Mouse (Mus musculus) liver, embryonic 11.5 days (tissue): ENCODE results near the gene Dusp10. TPM values are rescaled to one million over a fixed set of nuclear protein-coding genes. Genes with fewer than 3 reads are reported as not detected.

Experiments
- ATAC-seq: fragments of 200-750 bp; cut with Nextera tagmentation; replicated peaks from 2 replicates; pipeline ENCODE4 v1.8.0; 2017; ENCODE audit warnings: moderate number of reproducible peaks, mild to moderate bottlenecking, moderate TSS enrichment, moderate library complexity; ENCODE audit not compliant: low FRiP score
- DNase-seq: peaks from one replicate; pipeline ENCODE4 v3.0.0-alpha.2; 2017; ENCODE audit warnings: low spot score
- H3K27ac ChIP-seq: fragments of 300-500 bp; sonication (generic); 2 replicates; pipeline ENCODE4 v1.5.1; 2014; ENCODE audit warnings: mild to moderate bottlenecking, low read depth, low read length, control low read depth
- H3K27me3 ChIP-seq: fragments of 300-500 bp; sonication (generic); replicated peaks from 2 replicates; pipeline ENCODE4 v1.6.1; 2014; ENCODE audit warnings: low read length, mixed read lengths; ENCODE audit not compliant: control insufficient read depth, insufficient read depth
- H3K36me3 ChIP-seq: fragments of 300-500 bp; sonication (generic); 2 replicates; pipeline ENCODE4 v1.6.1; 2014; ENCODE audit warnings: mild to moderate bottlenecking, low read length, moderate library complexity, mixed read lengths; ENCODE audit not compliant: control insufficient read depth, insufficient read depth
- H3K4me1 ChIP-seq: fragments of 300-500 bp; sonication (generic); replicated peaks from 2 replicates; pipeline ENCODE4 v1.6.1; 2014; ENCODE audit warnings: low read length, mixed read lengths; ENCODE audit not compliant: control insufficient read depth, insufficient read depth
- H3K4me2 ChIP-seq: fragments of 300-500 bp; sonication (generic); 2 replicates; pipeline ENCODE4 v1.6.1; 2014; ENCODE audit warnings: mild to moderate bottlenecking, control low read depth, moderate library complexity
- H3K4me3 ChIP-seq: fragments of 300-500 bp; sonication (generic); 2 replicates; pipeline ENCODE4 v1.5.1; 2014; ENCODE audit warnings: low read depth, low read length, control low read depth
- H3K9ac ChIP-seq: fragments of 300-500 bp; sonication (generic); 2 replicates; pipeline ENCODE4 v1.6.1; 2014; ENCODE audit warnings: low read depth, low read length, control low read depth
- H3K9me3 ChIP-seq: fragments of 300-500 bp; sonication (generic); 2 replicates; pipeline ENCODE4 v1.6.1; 2016; ENCODE audit warnings: low read length, inconsistent platforms, mixed read lengths; ENCODE audit not compliant: control insufficient read depth
- WGBS: fragments of 180-500 bp; shearing (Covaris S2); extraction: QIAGEN DNeasy Blood & Tissue Kit; methylation state at CpG from one replicate; pipeline ENCODE4 v1.1.7; 2014; 5-methylcytosine and 5-hydroxymethylcytosine counted together
- polyA plus RNA-seq: library from polyadenylated mRNA; unstranded; fragments of >200 nt; fragmentation: Nextera tagmentation; extraction: Ambion mirVana; gene quantifications from 2 replicates; pipeline ENCODE4 v1.2.1, GENCODE M21; 2014

Dusp10 gene
- polyA plus RNA-seq, 1 experiment from 2014 or later = 5.4 TPM

- no peak for DNase-seq
- ATAC-seq = no peak
- H3K4me1 ChIP-seq = no peaks in the 10 kb centered on the region
- no peaks in the 10 kb centered on the region for H3K9me3 ChIP-seq
- H3K27me3 ChIP-seq = no peaks in the 10 kb centered on the region
- H3K36me3 ChIP-seq = no peaks in the 10 kb centered on the region
- no peak overlapping the region for H3K27ac ChIP-seq
- no peak overlapping the region for H3K4me3 ChIP-seq
- H3K4me2 ChIP-seq = no peak overlapping the region
- H3K9ac ChIP-seq = no peak overlapping the region
- WGBS = 82% methylated on average over 7 of the region's 7 CpGs
Measured at GRCm38 (mm10) chr1:184083166-184083565, 70.1 kb downstream of the Dusp10 start.

GRCm38 (mm10) chr1:184084961-184085360, 71.9 kb downstream of the Dusp10 start:
- no peak for ATAC-seq
- WGBS = 81% methylated on average over 3 of the region's 3 CpGs
- no peaks in the 10 kb centered on the region for H3K27me3 ChIP-seq

GRCm38 (mm10) chr1:184090515-184090914, 77.4 kb downstream of the Dusp10 start:
- DNase-seq (no peak), ATAC-seq (no peak)
- H3K9ac ChIP-seq = no peak overlapping the region
- 65% methylated on average over 6 of the region's 6 CpGs for WGBS
- H3K36me3 ChIP-seq = no peaks in the 10 kb centered on the region
- no peaks in the 10 kb centered on the region for H3K27me3 ChIP-seq
- H3K27ac ChIP-seq = no peak overlapping the region
- H3K4me1 ChIP-seq = no peaks in the 10 kb centered on the region
- no peaks in the 10 kb centered on the region for H3K9me3 ChIP-seq
- no peak overlapping the region for H3K4me3 ChIP-seq
- H3K4me2 ChIP-seq = no peak overlapping the region

More at GRCm38 (mm10) chr1:184084961-184085360, 71.9 kb downstream of the Dusp10 start:
- Histone ChIP-seq H3K9me3 (no peaks in the 10 kb centered on the region), H3K4me1 (no peaks in the 10 kb centered on the region), H3K4me2 (no peak overlapping the region), H3K9ac (no peak overlapping the region), H3K4me3 (no peak overlapping the region), H3K27ac (no peak overlapping the region), H3K36me3 (no peaks in the 10 kb centered on the region)
- DNase-seq = no peak

- ATAC-seq = no peak
- no peak overlapping the region for H3K4me3 ChIP-seq
- no peak overlapping the region for H3K4me2 ChIP-seq
- no peak overlapping the region for H3K27ac ChIP-seq
- WGBS = 72% methylated on average over 3 of the region's 3 CpGs
- no peaks in the 10 kb centered on the region for H3K27me3 ChIP-seq
- H3K4me1 ChIP-seq = no peaks in the 10 kb centered on the region
- no peaks in the 10 kb centered on the region for H3K9me3 ChIP-seq
- H3K36me3 ChIP-seq = no peaks in the 10 kb centered on the region
- DNase-seq = no peak
- H3K9ac ChIP-seq = no peak overlapping the region
Measured at GRCm38 (mm10) chr1:184094914-184095313, 81.8 kb downstream of the Dusp10 start.

- no peak overlapping the region for H3K9ac ChIP-seq
- H3K4me3 ChIP-seq = no peak overlapping the region
- ATAC-seq (no peak), DNase-seq (no peak)
- H3K9me3 ChIP-seq = no peaks in the 10 kb centered on the region
- H3K36me3 ChIP-seq = no peaks in the 10 kb centered on the region
- peaks cover 5% of the 10 kb centered on the region; the same call in 1 of the 2 replicates for H3K4me1 ChIP-seq
- 71% methylated on average over 5 of the region's 5 CpGs for WGBS
- H3K27me3 ChIP-seq = no peaks in the 10 kb centered on the region
- no peak overlapping the region for H3K27ac ChIP-seq
- no peak overlapping the region for H3K4me2 ChIP-seq
Measured at GRCm38 (mm10) chr1:184100414-184100813, 87.3 kb downstream of the Dusp10 start.

- WGBS = 81% methylated on average over 9 of the region's 9 CpGs
- Histone ChIP-seq H3K27ac (no peak overlapping the region), H3K27me3 (no peaks in the 10 kb centered on the region), H3K9me3 (no peaks in the 10 kb centered on the region), H3K4me2 (no peak overlapping the region), H3K9ac (no peak overlapping the region), H3K4me1 (peaks cover 5% of the 10 kb centered on the region; the same call in 1 of the 2 replicates), H3K4me3 (no peak overlapping the region), H3K36me3 (no peaks in the 10 kb centered on the region)
- ATAC-seq = no peak
- no peak for DNase-seq
Measured at GRCm38 (mm10) chr1:184100927-184101749, 88.0 kb downstream of the Dusp10 start.

GRCm38 (mm10) chr1:184101750-184102046, 88.6 kb downstream of the Dusp10 start:
- WGBS = 74% methylated on average over 4 of the region's 4 CpGs
- no peaks in the 10 kb centered on the region for H3K36me3 ChIP-seq
- H3K27ac ChIP-seq = no peak overlapping the region
- no peak for DNase-seq
- ATAC-seq = no peak
- H3K9me3 ChIP-seq = no peaks in the 10 kb centered on the region
- H3K4me3 ChIP-seq = no peak overlapping the region
- H3K9ac ChIP-seq = no peak overlapping the region
- H3K4me1 ChIP-seq = peaks cover 5% of the 10 kb centered on the region; the same call in 1 of the 2 replicates
- H3K4me2 ChIP-seq = no peak overlapping the region
- H3K27me3 ChIP-seq = no peaks in the 10 kb centered on the region

- no peaks in the 10 kb centered on the region for H3K4me1 ChIP-seq
- no peak overlapping the region for H3K27ac ChIP-seq
- 62% methylated on average over 2 of the region's 2 CpGs for WGBS
- H3K4me3 ChIP-seq = no peak overlapping the region
- H3K9me3 ChIP-seq = no peaks in the 10 kb centered on the region
- no peak overlapping the region for H3K4me2 ChIP-seq
- H3K27me3 ChIP-seq = no peaks in the 10 kb centered on the region
- no peaks in the 10 kb centered on the region for H3K36me3 ChIP-seq
- no peak overlapping the region for H3K9ac ChIP-seq
- DNase-seq (no peak), ATAC-seq (no peak)
Measured at GRCm38 (mm10) chr1:184106832-184107231, 93.7 kb downstream of the Dusp10 start.

- Histone ChIP-seq H3K4me3 (no peak overlapping the region), H3K9ac (no peak overlapping the region), H3K27me3 (no peaks in the 10 kb centered on the region), H3K27ac (no peak overlapping the region), H3K4me2 (no peak overlapping the region), H3K4me1 (no peaks in the 10 kb centered on the region), H3K9me3 (no peaks in the 10 kb centered on the region), H3K36me3 (no peaks in the 10 kb centered on the region)
- DNase-seq = no peak
- ATAC-seq = no peak
- WGBS = 87% methylated on average over 4 of the region's 4 CpGs
Measured at GRCm38 (mm10) chr1:184107448-184107847, 94.3 kb downstream of the Dusp10 start.
